Mouse (Mus musculus) monocyte, adult 2 months (primary cell): Measurements from ENCODE around the gene Tex29.

ENCODE experiments used
- DNase-seq, 2 experiments: peaks; one replicate each; pipeline ENCODE4 v3.0.0; 2022; ENCODE audit warnings: low spot score in 2 of 2, low read depth in 1 of 2

The Tex29 gene

DNA sequence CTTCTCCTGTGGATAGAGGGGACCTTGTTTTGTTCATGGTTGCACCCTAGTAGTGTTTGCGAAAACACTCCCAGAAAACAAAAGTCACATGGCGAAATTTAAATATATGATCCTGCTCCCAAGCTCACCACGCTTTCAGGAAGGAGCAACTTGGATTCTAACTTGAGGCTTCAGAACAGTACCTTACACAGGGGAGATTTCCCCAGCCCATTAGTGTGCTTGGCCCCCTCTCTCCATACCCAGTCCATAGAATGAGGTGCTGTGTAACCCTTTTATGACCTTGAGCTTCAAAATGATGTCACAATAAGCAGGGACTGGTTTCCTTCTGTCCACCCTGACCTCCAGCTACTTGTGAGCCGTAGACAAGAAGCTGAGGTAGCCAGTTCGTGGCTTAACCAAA is at the start of gene Tex29:
Tex29 (plus strand) TSS at position 301 of the 400 bp plus-strand sequence.
- no peak for DNase-seq

DNA sequence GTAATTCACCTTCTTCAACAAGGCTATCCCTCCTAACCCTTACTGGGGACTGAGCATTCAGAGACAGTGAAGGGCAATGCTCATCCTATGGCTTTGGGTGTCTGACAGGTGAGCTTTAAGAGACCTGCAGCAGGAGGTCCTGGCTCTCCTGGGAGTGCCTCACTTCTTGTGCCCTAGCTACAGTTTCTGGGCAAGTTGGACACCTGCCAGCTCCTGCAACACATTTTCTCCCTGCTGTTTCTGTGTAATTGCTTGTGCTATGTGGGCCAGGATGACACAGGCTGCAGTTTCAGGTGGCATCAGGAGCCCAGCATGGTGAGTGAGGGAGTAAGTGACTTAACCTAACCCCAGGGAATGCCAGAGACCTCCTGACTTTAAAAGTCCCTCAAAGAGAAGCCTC is 45.3 kb upstream of the Tex29 start:
- no peak for DNase-seq

DNA sequence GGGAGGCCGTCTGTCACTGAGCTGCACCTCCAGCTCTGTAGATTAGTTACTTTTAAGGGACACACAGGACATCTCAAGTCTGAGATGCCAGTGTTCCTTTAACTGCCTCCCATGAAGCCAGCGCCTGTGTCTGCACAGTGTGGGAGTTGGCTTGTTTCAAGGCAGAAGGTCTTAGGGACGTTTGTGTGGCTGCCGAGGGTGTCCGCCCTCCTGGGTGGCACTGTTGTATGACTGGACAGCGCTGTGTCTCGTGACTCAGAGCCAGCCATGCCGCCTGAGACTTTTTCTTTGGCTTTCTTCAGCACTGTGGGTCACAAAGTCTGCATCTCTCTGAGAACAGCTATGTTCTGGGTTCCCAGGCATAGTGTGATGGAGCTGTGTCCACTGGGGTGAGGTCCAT is 43.1 kb upstream of the Tex29 start:
- DNase-seq, result no peak

DNA sequence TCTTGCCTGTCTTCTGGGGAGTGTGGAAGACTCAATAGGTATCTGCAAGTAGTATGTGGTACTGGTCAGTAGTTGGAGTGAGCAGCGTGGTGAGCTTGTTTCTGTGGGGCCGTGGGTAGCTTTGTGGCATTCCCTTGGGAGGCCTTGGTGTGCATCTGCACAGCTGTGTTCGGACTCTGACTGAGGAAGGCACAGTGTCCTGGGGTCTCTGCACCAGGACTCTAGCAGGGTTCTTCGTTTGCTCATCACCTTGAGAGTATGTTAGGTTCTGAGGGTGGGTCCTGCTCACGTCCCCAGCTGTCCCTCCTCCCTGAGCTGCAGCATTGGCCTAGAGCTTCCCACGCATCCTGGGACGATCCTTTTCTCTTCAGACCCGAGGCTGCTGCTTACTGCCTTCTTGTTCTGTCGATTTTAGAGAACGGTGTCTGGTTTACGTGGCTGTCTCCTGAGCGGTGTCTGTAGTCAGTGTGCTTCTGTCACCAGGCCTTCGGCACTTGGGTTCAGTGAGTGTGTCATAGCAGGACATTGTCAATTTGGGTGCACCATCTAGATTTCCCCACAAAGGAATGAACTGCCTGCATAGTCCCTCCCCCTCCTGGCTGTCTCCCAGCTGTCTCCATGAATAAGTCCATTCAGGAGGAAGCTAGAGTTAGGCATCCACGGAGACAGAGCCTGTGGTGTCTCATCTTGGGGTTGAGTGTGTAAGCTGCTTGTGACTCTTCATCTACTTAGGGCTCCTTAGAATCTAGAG is 42.4 kb upstream of the Tex29 start:
- no peak for DNase-seq

DNA sequence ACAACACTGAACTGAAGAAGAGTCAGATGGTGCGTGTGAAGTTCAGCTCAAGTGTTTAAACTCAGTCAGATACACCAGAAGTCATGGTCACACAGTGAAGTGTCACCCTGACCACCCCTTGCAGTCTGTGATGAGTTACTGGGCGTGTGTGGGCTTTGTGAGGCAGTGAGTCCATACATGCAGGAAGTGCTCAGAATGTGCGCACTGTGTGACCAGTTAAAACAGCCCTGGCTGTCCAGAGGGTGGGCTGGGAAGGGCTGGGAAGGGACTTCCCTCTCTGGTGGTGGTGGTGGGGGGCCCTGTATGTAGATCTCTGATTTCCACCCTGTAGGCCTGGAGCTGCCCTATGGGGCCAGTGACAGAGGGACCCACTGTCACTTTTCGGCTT is 41.8 kb upstream of the Tex29 start:
- no peak for DNase-seq

DNA sequence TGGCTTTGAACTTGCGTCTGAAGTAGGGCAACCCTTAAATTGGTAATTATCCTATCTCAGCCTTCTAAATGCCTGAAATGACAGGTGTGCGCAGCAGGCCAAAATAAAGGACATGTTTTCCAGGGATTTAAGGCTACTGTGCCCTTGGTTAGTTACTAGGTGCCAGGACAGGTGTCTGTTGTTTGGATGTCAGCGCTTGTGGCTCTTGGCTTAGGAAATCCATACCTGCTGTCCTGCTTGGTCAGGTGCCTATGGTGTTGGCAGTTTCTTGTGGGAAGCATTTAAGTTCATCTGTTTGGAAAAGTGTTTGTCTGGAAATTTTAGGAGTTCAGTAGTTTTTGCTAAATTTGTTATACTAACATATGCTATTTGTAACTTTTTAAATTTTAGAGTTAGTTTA is 41.2 kb upstream of the Tex29 start:
- no peak for DNase-seq

DNA sequence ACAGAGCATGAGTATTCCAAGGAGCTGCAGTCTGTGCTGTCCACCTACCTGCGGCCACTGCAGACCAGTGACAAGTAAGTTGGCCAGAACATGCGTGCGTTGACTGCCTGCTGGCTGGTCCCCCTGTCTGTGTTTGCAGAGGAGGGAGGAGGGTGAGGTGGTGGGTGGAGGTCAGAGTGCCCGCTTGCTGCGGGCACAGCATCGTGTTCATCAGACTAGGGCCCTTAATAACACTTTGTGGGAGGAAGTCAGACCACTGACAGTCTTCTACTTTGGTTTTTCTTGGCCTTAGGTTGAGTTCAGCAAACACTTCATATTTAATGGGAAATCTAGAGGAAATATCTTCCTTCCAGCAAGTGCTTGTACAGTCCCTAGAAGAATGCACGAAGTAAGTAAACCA is 39.8 kb upstream of the Tex29 start:
- DNase-seq, result no peak

DNA sequence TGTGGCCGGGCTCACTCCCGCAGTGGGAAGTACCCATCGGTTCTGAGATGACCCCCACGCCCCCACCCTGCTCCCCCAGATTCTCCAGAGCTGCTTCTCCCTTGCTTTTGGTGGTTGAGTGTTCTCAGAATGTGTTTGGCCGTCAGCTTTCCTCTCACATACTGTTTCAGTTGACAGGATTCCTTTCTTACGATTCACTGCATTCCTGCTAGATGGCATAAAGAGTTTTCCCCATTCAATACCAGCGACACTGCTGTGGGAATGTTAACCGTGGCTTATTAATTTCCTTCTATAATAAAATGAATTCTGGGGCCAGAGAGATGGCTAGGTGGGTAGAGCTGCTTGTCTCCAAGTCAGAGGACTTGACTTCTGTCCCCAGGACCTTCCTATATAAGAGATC is 38.7 kb upstream of the Tex29 start:
- no peak for DNase-seq

DNA sequence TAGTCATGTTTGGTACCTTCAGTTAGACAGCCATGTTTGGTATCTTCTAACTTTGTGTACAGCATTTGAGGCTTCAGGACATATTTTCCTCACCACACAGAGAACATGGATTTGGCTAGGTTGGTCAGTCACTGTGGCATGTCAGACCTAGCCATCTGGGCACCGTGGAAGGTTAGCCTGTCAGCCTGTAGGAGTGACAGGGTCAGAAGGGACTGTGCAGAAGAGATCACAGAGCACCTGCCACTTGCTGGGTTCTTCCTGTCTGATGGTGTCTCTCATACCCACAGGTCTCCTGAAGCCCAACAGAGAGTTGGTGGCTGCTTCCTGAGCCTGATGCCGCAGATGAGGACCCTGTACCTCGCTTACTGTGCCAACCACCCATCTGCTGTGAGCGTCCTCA is 35.4 kb upstream of the Tex29 start:
- no peak for DNase-seq

DNA sequence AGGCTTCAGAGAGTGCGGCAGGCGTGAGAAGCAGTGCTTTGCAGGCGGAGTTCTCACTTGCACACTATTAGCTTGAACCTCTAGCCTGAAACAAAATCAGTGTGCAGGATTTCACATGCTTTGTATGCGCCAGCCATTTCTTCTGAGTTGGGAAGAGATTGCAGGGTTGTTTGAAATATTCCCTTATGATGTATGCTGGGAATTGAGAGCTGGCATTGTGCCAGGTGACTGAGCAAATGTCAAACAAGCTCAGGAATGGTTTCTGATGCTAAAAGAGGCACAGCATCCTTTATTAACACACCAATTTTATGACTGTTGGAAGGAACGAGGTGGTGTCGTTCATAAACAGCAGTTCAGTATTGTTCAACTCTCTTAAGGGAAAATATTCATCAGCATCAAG is 34.0 kb upstream of the Tex29 start:
- DNase-seq, result no peak

DNA sequence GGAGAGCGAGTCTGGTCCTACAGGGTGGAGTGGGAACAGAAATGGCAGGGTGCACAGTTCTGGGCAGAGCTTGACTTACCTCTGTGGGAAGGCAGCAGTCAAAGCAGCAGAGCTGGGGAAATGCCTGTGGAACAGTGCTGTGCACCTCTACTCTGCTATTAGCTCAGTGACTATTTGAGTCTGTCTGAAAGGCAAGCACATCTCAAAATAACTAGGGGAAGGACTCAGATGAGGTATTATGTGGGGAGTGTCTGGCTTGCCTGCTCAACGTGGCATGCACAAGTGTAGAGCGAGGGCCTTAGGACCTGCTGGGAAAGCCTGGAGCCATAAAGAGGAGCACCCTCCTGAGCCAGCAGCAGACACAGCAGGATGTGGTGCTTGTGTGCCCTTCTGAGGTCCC is 32.9 kb upstream of the Tex29 start:
- DNase-seq, result no peak

DNA sequence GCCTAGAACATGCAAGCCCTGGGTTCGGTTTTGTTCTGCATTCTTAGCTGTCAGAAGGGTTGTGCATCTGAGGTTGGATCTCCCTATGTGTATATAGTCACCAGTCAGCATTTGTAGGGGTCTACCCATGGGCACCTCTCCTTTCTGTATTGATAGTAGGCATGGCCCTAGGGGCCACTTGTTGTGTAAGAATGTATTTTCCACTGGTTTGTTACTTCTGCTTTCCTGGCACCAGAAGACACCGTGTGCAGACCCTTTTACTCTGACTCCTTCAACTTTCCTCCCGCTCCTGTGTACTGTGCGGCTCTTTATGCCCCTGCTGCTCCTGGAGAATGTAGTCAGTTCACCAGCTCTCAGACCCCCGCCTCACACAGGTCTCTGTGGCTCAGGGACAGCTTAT is 32.2 kb upstream of the Tex29 start:
- no peak for DNase-seq

DNA sequence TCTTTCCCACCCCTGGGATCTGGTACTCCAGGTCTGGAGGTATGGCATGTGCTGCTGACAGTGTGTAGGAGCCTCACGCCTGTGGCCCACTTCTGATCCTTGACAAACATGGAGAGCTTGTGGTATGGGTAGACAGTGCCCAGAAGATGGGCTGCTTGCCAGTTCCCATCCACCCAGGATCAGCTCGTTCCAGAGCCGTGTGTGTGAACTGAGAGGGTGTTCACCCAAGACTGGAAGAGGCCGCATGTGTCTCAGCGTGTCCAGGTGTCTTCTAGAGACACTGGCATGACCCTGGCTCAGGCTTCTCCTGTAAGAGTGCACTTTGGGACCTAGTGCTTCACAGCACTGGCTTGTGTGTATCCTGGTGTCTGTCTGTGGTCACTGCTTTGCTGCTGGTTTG is 29.8 kb upstream of the Tex29 start:
- DNase-seq, result no peak

DNA sequence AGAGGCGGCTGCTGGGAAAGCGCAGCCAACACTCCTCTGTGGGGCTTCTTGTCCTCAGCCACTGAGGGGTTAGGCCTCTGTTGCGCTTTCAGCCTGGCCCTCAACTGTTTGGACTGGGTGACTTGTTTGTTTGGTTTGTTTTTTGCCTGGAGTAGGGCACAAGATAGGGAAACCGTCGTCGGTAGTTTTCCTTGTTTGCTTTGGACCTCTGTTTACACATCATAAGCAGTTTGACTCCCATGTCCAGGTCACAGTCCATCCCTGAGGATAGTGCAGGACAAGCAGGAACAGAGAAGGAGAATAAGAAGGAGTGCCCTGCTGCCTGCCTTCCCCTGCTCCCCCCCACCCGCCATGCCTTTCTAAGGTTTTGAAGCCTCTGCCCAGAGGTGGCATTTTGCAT is 26.5 kb upstream of the Tex29 start:
- no peak for DNase-seq

DNA sequence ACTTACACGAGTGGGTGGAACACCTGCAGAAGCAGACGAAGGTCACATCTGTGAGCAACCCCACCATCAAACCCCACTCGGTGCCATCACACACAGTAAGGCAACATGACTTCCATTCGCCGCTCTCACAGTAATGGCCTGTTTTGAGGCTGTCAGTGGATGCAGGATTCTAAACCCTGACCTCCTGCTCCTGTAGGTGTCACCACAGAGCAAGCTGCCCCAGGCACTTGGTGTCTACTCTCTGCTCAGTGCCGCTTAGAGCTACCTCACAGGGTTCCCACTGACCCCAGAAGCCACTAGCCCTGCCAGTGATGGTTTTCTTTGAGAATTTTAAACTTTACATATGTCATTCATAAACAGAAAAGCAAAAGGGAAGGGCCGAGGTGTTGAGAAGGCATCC is 25.1 kb upstream of the Tex29 start:
- no peak for DNase-seq

DNA sequence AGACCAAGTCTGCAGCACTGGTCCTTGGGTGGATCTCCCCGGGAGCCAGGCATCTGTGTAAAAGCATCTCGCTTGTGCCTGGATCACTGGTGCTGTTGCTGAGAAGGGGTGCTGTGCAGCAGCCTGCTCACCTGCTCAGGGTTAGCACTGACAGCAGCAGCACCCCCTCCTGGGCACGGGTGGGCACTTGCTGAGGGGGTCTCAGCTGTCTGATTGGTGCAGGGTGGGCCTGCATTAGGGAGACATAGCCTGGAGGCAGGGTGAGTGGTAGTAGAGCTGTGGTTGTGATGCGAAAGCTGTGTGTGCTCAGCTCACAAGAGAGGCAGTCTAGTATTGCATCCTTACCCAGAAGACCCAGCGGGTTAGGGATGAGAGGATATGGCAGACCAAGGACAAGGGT is 20.1 kb upstream of the Tex29 start:
- no peak for DNase-seq

DNA sequence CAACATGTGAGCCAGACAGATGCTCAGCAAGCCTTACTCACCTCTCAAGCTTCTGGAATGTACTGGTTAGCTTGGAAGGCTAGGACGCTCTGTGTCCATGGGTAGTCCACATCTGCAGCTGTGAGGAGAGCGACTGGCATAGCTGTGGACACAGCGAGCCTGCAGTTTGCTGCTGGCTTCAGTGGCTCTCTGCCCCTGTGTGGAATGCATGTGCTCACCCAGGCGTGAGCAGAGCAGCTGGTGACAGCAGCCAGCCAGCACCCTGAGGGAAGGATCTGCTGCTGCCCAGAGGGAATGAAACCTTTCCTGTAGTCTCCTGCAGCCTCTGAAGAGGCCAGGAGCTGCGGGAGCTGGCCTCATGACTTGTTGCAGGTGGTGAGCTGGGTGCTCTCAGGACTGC is 19.7 kb upstream of the Tex29 start:
- no peak for DNase-seq

DNA sequence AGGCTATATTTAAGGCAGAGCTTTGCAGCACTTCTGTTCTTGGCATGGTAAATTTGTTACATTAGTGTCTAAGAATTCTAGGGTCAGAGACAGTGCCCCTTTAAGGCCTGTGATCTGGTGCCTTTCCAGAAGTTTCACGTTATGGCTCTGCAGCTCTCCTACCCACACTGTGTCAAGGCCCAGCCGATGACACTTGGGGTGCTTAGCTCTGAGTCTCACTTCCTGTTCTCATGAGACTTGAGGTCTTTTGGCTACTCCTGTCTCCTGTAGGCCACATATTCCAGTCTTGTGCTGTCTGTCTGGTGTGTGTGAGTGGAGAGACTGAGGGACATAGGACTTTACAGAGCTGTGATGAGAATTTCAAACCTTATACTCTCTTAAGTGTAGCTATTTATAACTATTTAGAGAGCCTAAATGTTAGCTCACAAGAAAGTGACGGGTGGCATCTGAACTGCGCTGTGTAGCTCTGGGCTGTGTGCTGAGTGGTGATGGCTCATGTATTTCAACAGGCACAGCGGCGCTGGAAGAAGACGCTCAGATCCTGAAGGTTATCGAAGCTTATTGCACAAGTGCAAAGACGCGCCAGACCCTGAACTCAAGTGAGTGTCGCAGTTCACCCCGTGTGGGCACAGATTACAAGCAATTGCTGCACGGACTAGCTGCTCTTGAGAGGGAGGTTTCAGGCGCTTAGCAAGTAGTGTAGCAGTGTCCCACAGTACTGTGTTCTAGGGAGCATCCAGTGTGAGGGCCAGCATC is 18.6 kb upstream of the Tex29 start:
- DNase-seq, result no peak

DNA sequence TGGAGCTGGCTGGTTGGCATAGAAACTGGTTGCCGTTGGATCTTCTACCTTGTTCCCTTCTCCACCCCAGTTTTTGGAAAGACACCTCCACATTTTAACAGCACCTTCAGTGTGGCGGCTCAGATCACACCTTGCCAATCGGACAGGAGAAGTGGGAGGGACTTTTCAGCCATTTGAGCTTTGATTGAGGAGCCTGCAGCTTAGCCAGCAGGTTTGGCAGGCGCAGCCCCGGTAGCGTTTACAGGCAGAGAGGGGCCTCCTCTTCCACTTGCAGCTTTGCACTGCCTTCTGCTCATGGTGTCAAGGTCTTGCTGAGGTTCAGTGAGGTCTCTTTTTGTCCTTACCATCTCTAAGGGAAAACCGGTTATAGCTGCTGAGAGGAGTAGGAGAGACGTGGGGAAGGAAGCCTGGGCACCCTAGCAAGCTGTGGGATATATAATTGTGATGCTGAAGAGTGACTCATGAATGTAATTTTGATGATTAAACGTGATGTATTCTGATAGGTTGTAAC is 17.7 kb upstream of the Tex29 start:
- DNase-seq, result no peak

DNA sequence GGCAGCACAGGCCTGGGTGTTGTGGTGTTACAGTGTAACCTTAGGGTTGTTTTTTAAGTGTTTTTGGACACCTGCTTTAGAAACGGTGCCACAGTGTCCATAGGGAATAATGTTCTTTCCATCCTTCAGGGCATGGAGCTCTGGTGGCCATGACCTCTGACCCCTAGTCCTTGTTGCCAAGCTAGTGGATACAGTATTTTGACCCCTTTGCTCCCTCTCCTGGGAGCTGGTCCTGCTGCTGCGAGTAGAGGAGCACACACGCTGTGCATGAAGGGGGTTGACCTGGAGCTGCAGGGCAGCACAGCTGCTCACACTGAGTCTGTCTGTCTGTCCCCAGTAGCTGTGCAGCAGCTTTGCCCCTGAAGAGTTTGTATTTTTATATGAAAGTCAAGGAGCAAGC is 14.5 kb upstream of the Tex29 start:
- no peak for DNase-seq

DNA sequence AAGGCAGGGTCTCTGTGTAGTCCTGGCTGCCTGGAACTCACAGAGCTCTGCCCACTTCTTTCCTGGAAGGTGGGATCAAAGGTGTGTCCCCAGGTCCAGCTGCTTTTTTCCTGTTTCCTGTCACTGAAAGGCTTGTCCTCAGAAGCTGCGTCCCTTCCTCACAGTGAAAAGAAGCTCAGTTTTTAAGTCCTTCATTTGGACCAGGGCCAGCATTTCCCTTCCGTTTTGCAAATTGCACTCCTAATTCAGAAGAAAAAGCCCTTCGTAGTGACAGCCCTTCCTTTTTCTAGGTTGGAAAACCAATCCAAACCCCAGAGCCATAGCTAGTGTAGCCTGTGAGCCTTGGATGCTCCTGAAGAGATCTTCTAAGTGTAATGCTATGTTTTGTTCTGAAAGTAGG is 13.0 kb upstream of the Tex29 start:
- no peak for DNase-seq

DNA sequence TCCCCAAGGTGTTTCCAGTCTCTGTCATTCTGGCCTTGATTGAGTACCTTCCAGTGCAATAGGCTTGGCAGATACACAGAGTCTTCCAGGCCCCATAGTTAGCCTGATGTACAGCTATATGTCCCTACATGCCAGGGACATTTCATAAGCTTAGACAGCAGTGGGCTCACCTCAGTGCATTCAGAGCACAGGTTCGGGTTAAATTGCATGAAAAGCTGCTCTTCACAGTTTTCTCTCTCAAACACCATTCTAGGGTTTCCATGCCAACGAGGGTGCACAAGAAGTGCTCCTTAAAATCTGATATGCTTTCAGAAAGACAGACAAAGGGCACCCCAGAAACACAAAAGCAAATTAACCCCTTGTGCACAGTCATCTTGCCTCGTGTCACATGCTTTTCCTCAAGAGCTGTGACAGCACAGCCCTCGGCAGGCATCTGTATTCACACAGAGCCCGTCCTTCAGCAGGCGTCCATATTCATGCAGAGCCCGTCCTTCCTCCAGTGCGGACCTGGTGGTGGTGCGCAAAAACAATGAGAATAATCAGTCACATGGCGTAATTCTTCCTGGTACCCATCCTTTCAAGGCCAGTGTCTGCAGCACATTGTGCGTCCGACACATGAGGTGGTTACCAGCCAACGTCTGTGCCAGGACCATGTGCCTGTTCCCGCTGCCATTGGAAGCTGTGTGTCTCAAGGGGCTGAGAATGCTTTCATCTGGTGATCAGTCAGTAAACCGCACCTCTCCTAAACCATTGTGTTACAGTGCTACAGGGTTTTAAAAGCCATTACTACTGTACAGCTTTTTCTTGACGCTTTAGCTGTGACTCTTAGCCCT is 9.8 kb upstream of the Tex29 start:
- DNase-seq, result no peak
